11 mouse cellular contexts compared by ENCODE assay signal in the genomic region with DNA sequence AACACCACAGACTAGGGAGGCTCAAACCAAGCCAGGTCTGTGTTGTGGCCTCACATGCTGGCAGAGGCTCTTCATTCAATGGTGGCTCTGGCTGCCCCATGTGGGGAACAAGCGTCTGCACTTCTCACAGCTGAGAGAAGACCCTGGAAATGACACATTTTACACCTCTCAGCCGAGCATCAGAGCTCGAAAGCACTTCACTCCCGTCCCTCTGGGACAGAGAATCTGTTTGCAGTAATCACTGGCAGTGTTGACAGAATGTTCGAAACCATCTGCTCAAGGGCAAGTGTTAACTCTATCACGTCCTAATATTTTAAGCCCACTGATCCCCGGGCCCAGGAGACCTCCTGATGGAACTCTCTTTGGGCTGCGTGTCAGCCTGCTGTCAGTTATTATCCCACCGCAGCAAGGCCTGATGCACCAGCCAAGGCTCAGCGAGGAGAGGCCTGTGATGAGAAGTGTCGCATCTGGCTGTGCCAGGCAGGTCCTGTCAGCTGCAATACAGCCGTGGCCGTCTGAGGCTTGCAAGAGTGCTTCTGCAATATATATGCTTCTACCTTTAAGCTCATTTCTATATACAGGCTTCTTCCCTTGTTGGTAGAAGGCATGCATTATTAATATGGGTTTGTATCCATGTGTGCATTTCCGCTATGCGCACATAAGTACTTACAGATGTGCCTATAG.
DNase-seq lines count a peak whose midpoint lies in the region; ATAC-seq and TF ChIP-seq lines count a peak whose summit lies in the region.
"Had no signal": no experiment of that assay in that cellular context is flagged by ENCODE, and none has a peak within 500 bp of the region (broad histone marks: within the 10 kb centered on the region; RNA-seq: fewer than 3 reads in every experiment).

No protein-coding gene starts in this region.

- H3K9me3 ChIP-seq in hindbrain, embryonic 12.5 days (replicated peaks), result no peaks in the 10 kb centered on the region
- no peaks in the 10 kb centered on the region for H3K9me3 ChIP-seq in midbrain, embryonic 11.5 days (ENCODE audit: control insufficient read depth, low read length)

- DNase-seq in left cerebral cortex, postnatal 4 days, result peak; percentile 68
- DNase-seq in left cerebral cortex, adult 18-20 months (ENCODE audit: low spot score in 2 of 2), result no peak
- peak; percentile 87 for DNase-seq in midbrain, embryonic 11.5 days (ENCODE audit: low spot score, missing footprints)
- peak; percentile 24 for DNase-seq in retina, postnatal 7 days (ENCODE audit: low read depth, low spot score)
- DNase-seq in thymus, postnatal 36 days, result no peak
- DNase-seq in kidney, adult 2 months, result no peak
- DNase-seq: kidney, adult 8-10 months; thymus, adult 2 months had no signal

- no peaks in the 10 kb centered on the region for H3K36me3 ChIP-seq in hindbrain, embryonic 12.5 days
- no peaks in the 10 kb centered on the region for H3K36me3 ChIP-seq in midbrain, embryonic 11.5 days (ENCODE audit: control insufficient read depth, insufficient read depth, low read length)
- no peaks in the 10 kb centered on the region for H3K36me3 ChIP-seq in kidney, adult 2 months (ENCODE audit: control insufficient read depth, insufficient read depth, low read length)

- TF ChIP-seq CTCF in kidney, adult 2 months (conservative IDR thresholded peaks at IDR 0.05; ENCODE audit: insufficient read depth, insufficient read length, low read depth, low read length), result no peak

- no peak overlapping the region for H3K9ac ChIP-seq in hindbrain, embryonic 12.5 days
- no peak overlapping the region for H3K9ac ChIP-seq in midbrain, embryonic 11.5 days (ENCODE audit: low read length)

- H3K4me2 ChIP-seq in hindbrain, embryonic 12.5 days (replicated peaks), result no peak overlapping the region
- no peak overlapping the region for H3K4me2 ChIP-seq in midbrain, embryonic 11.5 days

- intact Hi-C loops in left cerebral cortex, postnatal 4 days (cut with DNase I), result loop anchor here (10.0 kb wide), 1 partner anchor 312 kb away; no protein-coding TSS in a partner anchor

- peak; percentile 82 for ATAC-seq in hindbrain, embryonic 12.5 days (ENCODE audit: low FRiP score)
- peak; percentile 89 for ATAC-seq in midbrain, embryonic 11.5 days (ENCODE audit: low FRiP score)
- ATAC-seq in frontal cortex, adult (ENCODE audit: low TSS enrichment), result no peak
- ATAC-seq: lung, postnatal 0 days had no signal

- peaks cover 30% of the 10 kb centered on the region for H3K4me1 ChIP-seq in hindbrain, embryonic 12.5 days
- H3K4me1 ChIP-seq in midbrain, embryonic 11.5 days (ENCODE audit: control insufficient read depth, insufficient read depth, low read length), result peaks cover 8% of the 10 kb centered on the region; the same call in 1 of the 2 replicates
- H3K4me1 ChIP-seq in kidney, adult 2 months (ENCODE audit: control insufficient read depth, insufficient read depth, low read length), result no peaks in the 10 kb centered on the region

- H3K27me3 ChIP-seq in hindbrain, embryonic 12.5 days, result 0 out of 2 replicates have a peak, but pooled peaks cover 3% of the 10 kb centered on the region
- H3K27me3 ChIP-seq in midbrain, embryonic 11.5 days (ENCODE audit: control insufficient read depth, insufficient read depth, low read length), result no peaks in the 10 kb centered on the region
- H3K27me3 ChIP-seq in kidney, adult 2 months (replicated peaks; ENCODE audit: control insufficient read depth, insufficient read depth, low read length), result 0 out of 2 replicates have a peak, but pooled peaks cover 1% of the 10 kb centered on the region

- peak overlapping the region; percentile 57 for H3K27ac ChIP-seq in hindbrain, embryonic 12.5 days
- no peak overlapping the region for H3K27ac ChIP-seq in midbrain, embryonic 11.5 days (ENCODE audit: low read depth, low read length)
- no peak overlapping the region for H3K27ac ChIP-seq in kidney, adult 2 months (ENCODE audit: insufficient read depth, low read depth, low read length)

- H3K4me3 ChIP-seq in hindbrain, embryonic 12.5 days, result no peak overlapping the region
- no peak overlapping the region for H3K4me3 ChIP-seq in midbrain, embryonic 11.5 days (ENCODE audit: low read depth, low read length)
- no peak overlapping the region for H3K4me3 ChIP-seq in kidney, adult 2 months (ENCODE audit: insufficient read depth, low read depth, low read length)

- TF ChIP-seq POLR2A in kidney, adult 2 months (IDR thresholded peaks at IDR 0.05; ENCODE audit: low read depth, low read length), result no peak

- 32% methylated on average over 15 of the region's 15 CpGs for WGBS in hindbrain, embryonic 12.5 days
- 48% methylated on average over 15 of the region's 15 CpGs for WGBS in midbrain, embryonic 11.5 days
- WGBS in kidney, adult 2 months, result 27% methylated on average over 15 of the region's 15 CpGs

Comparison
In these comparisons a context has a peak if more than half of its experiments do, and no peak if none do; other contexts are left out.
1. DNase-seq: peak in left cerebral cortex, postnatal 4 days (single experiment), midbrain, embryonic 11.5 days (single experiment) and retina, postnatal 7 days (single experiment); none in left cerebral cortex, adult 18-20 months (0 of 2), thymus, postnatal 36 days (0 of 2) and kidney, adult 2 months (single experiment).